In the genomic region with DNA sequence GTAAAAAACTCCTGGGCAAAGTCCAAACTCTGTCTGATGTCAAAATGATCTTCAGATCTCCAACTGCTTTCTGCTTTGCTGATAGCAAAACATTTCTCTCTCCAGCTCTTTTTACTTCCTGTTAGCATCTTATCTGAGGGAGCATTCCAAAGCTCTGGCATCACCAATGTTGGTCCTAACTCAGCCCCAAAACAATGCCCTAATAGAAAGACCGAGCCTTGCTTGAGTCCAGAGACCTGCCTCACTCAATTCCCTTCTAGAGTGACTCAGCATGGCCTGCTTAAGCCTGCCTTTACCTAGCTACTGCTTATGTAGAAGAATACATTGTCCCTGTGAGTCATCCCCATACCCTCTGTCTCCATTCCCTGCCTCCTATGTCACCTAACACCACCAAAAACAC, we compare ENCODE assay signal across 9 mouse cellular contexts.
"Had no signal": no experiment of that assay in that cellular context is flagged by ENCODE, and none has a peak within 500 bp of the region (broad histone marks: within the 10 kb centered on the region; RNA-seq: fewer than 3 reads in every experiment).

No protein-coding gene starts in this region.

- DNase-seq: lung, adult 18-20 months; lung, embryonic 14.5 days; lung, postnatal 10 days; lung, postnatal 4 days; midbrain, embryonic 14.5 days; right cerebral cortex, postnatal 14 days; thymus, adult 2 months; thymus, postnatal 25 days; thymus, postnatal 4 days had no signal
